Mouse (Mus musculus) forebrain, embryonic 13.5 days (tissue): ENCODE measurements around the gene Zfp541. TPM values are rescaled to one million over a fixed set of nuclear protein-coding genes. Genes with fewer than 3 reads are reported as not detected.
A peak's percentile ranks its signal among the peaks of the same experiment; 100 is the strongest.

Experiments used
- ATAC-seq: fragments of 200-750 bp; cut with Nextera tagmentation; 2 replicates; pipeline ENCODE4 v1.8.0; 2017
- H3K27ac ChIP-seq: fragments of 300-500 bp; sonication (generic); 2 replicates; pipeline ENCODE4 v1.5.1; 2015; ENCODE audit warnings: inconsistent platforms, mild to moderate bottlenecking, moderate library complexity
- H3K27me3 ChIP-seq: fragments of 300-500 bp; sonication (generic); 2 replicates; pipeline ENCODE4 v1.6.1; 2015; ENCODE audit warnings: mild to moderate bottlenecking, inconsistent platforms
- H3K36me3 ChIP-seq: fragments of 300-500 bp; sonication (generic); 2 replicates; pipeline ENCODE4 v1.6.1; 2015; ENCODE audit warnings: mild to moderate bottlenecking, inconsistent platforms; ENCODE audit not compliant: poor library complexity, severe bottlenecking
- H3K4me1 ChIP-seq: fragments of 300-500 bp; sonication (generic); 2 replicates; pipeline ENCODE4 v1.6.1; 2015; ENCODE audit warnings: inconsistent platforms
- H3K4me2 ChIP-seq: fragments of 300-500 bp; sonication (generic); 2 replicates; pipeline ENCODE4 v1.6.1; 2015; ENCODE audit warnings: inconsistent platforms, mild to moderate bottlenecking, moderate library complexity
- H3K4me3 ChIP-seq: fragments of 300-500 bp; sonication (generic); 2 replicates; pipeline ENCODE4 v1.5.1; 2015; ENCODE audit warnings: mild to moderate bottlenecking, inconsistent platforms
- H3K9ac ChIP-seq: fragments of 300-500 bp; sonication (generic); 2 replicates; pipeline ENCODE4 v1.6.1; 2015; ENCODE audit warnings: mild to moderate bottlenecking, inconsistent platforms
- H3K9me3 ChIP-seq: fragments of 300-500 bp; sonication (generic); replicated peaks from 2 replicates; pipeline ENCODE4 v1.6.1; 2016; ENCODE audit warnings: inconsistent platforms
- WGBS: fragments of 180-500 bp; shearing (Covaris S2); methylation state at CpG from one replicate; pipeline ENCODE4 v1.1.7; 2015; 5-methylcytosine and 5-hydroxymethylcytosine counted together
- polyA plus RNA-seq: library from polyadenylated mRNA; unstranded; fragments of >200 nt; fragmentation: Nextera tagmentation; extraction: Ambion mirVana; gene quantifications from 2 replicates; pipeline ENCODE4 v1.2.1, GENCODE M21; 2015

Gene Zfp541
- polyA plus RNA-seq, 1 experiment from 2014 or later: not detected

GRCm38 (mm10) chr7:16033059-16033458, 28.6 kb upstream of the Zfp541 start:
- ATAC-seq: no peak
- Histone ChIP-seq H3K9ac (no peak overlapping the region), H3K9me3 (no peaks in the 10 kb centered on the region), H3K4me1 (no peaks in the 10 kb centered on the region), H3K4me2 (no peak overlapping the region), H3K27me3 (no peaks in the 10 kb centered on the region), H3K4me3 (no peak overlapping the region), H3K36me3 (peaks cover 23% of the 10 kb centered on the region), H3K27ac (no peak overlapping the region)
- WGBS: 93% methylated on average over 1 of the region's 1 CpGs

GRCm38 (mm10) chr7:16033580-16034461, 27.8 kb upstream of the Zfp541 start:
- no peak overlapping the region for H3K4me2 ChIP-seq
- no peaks in the 10 kb centered on the region; the same call in 1 of the 2 replicates for H3K4me1 ChIP-seq
- H3K27ac ChIP-seq: no peak overlapping the region
- H3K27me3 ChIP-seq: no peaks in the 10 kb centered on the region
- no peaks in the 10 kb centered on the region for H3K9me3 ChIP-seq
- WGBS: 95% methylated on average over 8 of the region's 8 CpGs
- no peak for ATAC-seq
- H3K36me3 ChIP-seq: peaks cover 23% of the 10 kb centered on the region
- no peak overlapping the region for H3K4me3 ChIP-seq
- H3K9ac ChIP-seq: no peak overlapping the region

- Histone ChIP-seq H3K9me3 (no peaks in the 10 kb centered on the region), H3K27me3 (no peaks in the 10 kb centered on the region), H3K9ac (no peak overlapping the region), H3K4me2 (no peak overlapping the region), H3K4me3 (no peak overlapping the region), H3K27ac (no peak overlapping the region), H3K4me1 (peaks cover 3% of the 10 kb centered on the region; the same call in 1 of the 2 replicates), H3K36me3 (peaks cover 9% of the 10 kb centered on the region; the same call in 1 of the 2 replicates)
- no peak for ATAC-seq
- WGBS: 95% methylated on average over 6 of the region's 6 CpGs
Measured at GRCm38 (mm10) chr7:16036972-16037371, 24.6 kb upstream of the Zfp541 start.

- WGBS: 90% methylated on average over 5 of the region's 5 CpGs
- H3K9me3 ChIP-seq: no peaks in the 10 kb centered on the region
- peaks cover 11% of the 10 kb centered on the region; the same call in 1 of the 2 replicates for H3K36me3 ChIP-seq
- H3K4me2 ChIP-seq: no peak overlapping the region
- no peaks in the 10 kb centered on the region for H3K27me3 ChIP-seq
- H3K27ac ChIP-seq: no peak overlapping the region
- no peak overlapping the region for H3K4me3 ChIP-seq
- no peak for ATAC-seq
- peaks cover 12% of the 10 kb centered on the region for H3K4me1 ChIP-seq
- no peak overlapping the region for H3K9ac ChIP-seq
Measured at GRCm38 (mm10) chr7:16039363-16039762, 22.3 kb upstream of the Zfp541 start.

GRCm38 (mm10) chr7:16041208-16041607, 20.4 kb upstream of the Zfp541 start:
- no peak for ATAC-seq
- Histone ChIP-seq H3K4me1 (peaks cover 30% of the 10 kb centered on the region), H3K9me3 (no peaks in the 10 kb centered on the region), H3K27ac (no peak overlapping the region), H3K4me2 (no peak overlapping the region), H3K4me3 (no peak overlapping the region), H3K27me3 (no peaks in the 10 kb centered on the region), H3K9ac (no peak overlapping the region), H3K36me3 (peaks cover 11% of the 10 kb centered on the region; the same call in 1 of the 2 replicates)
- WGBS: 88% methylated on average over 2 of the region's 2 CpGs

GRCm38 (mm10) chr7:16042850-16043775, 18.5 kb upstream of the Zfp541 start:
- no peak overlapping the region for H3K27ac ChIP-seq
- H3K4me2 ChIP-seq: no peak overlapping the region
- peaks cover 30% of the 10 kb centered on the region for H3K4me1 ChIP-seq
- no peak overlapping the region for H3K4me3 ChIP-seq
- H3K9ac ChIP-seq: no peak overlapping the region
- H3K36me3 ChIP-seq: peaks cover 11% of the 10 kb centered on the region; the same call in 1 of the 2 replicates
- no peaks in the 10 kb centered on the region for H3K9me3 ChIP-seq
- no peak for ATAC-seq
- WGBS: 82% methylated on average over 10 of the region's 10 CpGs
- H3K27me3 ChIP-seq: no peaks in the 10 kb centered on the region

- Histone ChIP-seq H3K9me3 (no peaks in the 10 kb centered on the region), H3K9ac (peak overlapping the region; percentile 48), H3K27me3 (no peaks in the 10 kb centered on the region), H3K4me1 (peaks cover 32% of the 10 kb centered on the region), H3K4me3 (no peak overlapping the region), H3K4me2 (peak overlapping the region; percentile 95), H3K36me3 (peaks cover 11% of the 10 kb centered on the region; the same call in 1 of the 2 replicates), H3K27ac (peak overlapping the region; percentile 40; the same call in 1 of the 2 replicates)
- WGBS: 20% methylated on average over 3 of the region's 3 CpGs
- no peak for ATAC-seq
Measured at GRCm38 (mm10) chr7:16043861-16044435, 17.7 kb upstream of the Zfp541 start.

- H3K27me3 ChIP-seq: no peaks in the 10 kb centered on the region
- H3K9ac ChIP-seq: peak overlapping the region; percentile 48
- ATAC-seq: no peak
- peaks cover 11% of the 10 kb centered on the region; the same call in 1 of the 2 replicates for H3K36me3 ChIP-seq
- peak overlapping the region; percentile 95 for H3K4me2 ChIP-seq
- H3K27ac ChIP-seq: no peak overlapping the region; the same call in 1 of the 2 replicates
- 47% methylated on average over 5 of the region's 5 CpGs for WGBS
- no peaks in the 10 kb centered on the region for H3K9me3 ChIP-seq
- peaks cover 36% of the 10 kb centered on the region for H3K4me1 ChIP-seq
- no peak overlapping the region for H3K4me3 ChIP-seq
Measured at GRCm38 (mm10) chr7:16044531-16044930, 17.1 kb upstream of the Zfp541 start.

GRCm38 (mm10) chr7:16045538-16045937, 16.1 kb upstream of the Zfp541 start:
- Histone ChIP-seq H3K9ac (peak overlapping the region; percentile 97; the same call in 1 of the 2 replicates), H3K4me3 (peak overlapping the region; percentile 80), H3K4me1 (peaks cover 45% of the 10 kb centered on the region), H3K27me3 (no peaks in the 10 kb centered on the region), H3K36me3 (peaks cover 11% of the 10 kb centered on the region; the same call in 1 of the 2 replicates), H3K4me2 (peak overlapping the region; percentile 95), H3K9me3 (no peaks in the 10 kb centered on the region), H3K27ac (peak overlapping the region; percentile 97; the same call in 1 of the 2 replicates)
- ATAC-seq: no peak
- 71% methylated on average over 2 of the region's 2 CpGs for WGBS

GRCm38 (mm10) chr7:16046101-16046480, 15.5 kb upstream of the Zfp541 start:
- Histone ChIP-seq H3K9ac (peak overlapping the region; percentile 97), H3K36me3 (peaks cover 11% of the 10 kb centered on the region; the same call in 1 of the 2 replicates), H3K27ac (peak overlapping the region; percentile 97), H3K4me2 (peak overlapping the region; percentile 95), H3K27me3 (no peaks in the 10 kb centered on the region), H3K4me1 (peaks cover 49% of the 10 kb centered on the region), H3K4me3 (peak overlapping the region; percentile 80), H3K9me3 (no peaks in the 10 kb centered on the region)
- peak; percentile 2; the same call in 1 of the 2 replicates for ATAC-seq
- WGBS: 8% methylated on average over 7 of the region's 7 CpGs

GRCm38 (mm10) chr7:16046481-16047337, 14.9 kb upstream of the Zfp541 start:
- Histone ChIP-seq H3K27me3 (no peaks in the 10 kb centered on the region), H3K4me1 (peaks cover 51% of the 10 kb centered on the region), H3K4me2 (peak overlapping the region; percentile 95), H3K27ac (peak overlapping the region; percentile 97), H3K4me3 (peak overlapping the region; percentile 80), H3K9ac (peak overlapping the region; percentile 97), H3K36me3 (peaks cover 11% of the 10 kb centered on the region; the same call in 1 of the 2 replicates), H3K9me3 (no peaks in the 10 kb centered on the region)
- peak; percentile 36 for ATAC-seq
- 0% methylated on average over 44 of the region's 46 CpGs for WGBS
